Mouse (Mus musculus) Muller cell, postnatal 12 days (primary cell): ENCODE data around the gene Gorasp2.

Experiments used
- DNase-seq: peaks from one replicate; pipeline ENCODE4 v3.0.0-alpha.2; 2015; ENCODE audit errors: inconsistent ontology term

Gorasp2 gene

DNA sequence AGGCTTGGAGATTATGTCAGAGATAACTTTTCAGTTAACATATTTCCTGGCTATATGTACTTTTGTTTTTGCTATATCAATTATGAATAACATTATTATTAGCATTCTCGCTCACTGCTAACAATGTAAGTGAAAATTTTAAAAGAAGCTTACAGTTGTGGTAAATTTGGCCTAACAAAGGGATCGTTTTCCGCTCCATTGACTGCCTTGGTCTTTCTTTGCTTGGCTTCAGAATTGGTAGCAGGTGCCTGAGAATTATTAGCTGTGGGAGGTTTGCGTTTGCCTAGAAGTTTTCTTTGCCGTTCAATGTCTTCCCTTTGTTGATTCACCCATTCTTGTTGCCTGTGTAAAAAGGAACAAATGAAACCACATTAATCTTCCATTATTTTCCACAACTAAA lies 80.5 kb downstream of the Gorasp2 start:
- peak; percentile 14 for DNase-seq

DNA sequence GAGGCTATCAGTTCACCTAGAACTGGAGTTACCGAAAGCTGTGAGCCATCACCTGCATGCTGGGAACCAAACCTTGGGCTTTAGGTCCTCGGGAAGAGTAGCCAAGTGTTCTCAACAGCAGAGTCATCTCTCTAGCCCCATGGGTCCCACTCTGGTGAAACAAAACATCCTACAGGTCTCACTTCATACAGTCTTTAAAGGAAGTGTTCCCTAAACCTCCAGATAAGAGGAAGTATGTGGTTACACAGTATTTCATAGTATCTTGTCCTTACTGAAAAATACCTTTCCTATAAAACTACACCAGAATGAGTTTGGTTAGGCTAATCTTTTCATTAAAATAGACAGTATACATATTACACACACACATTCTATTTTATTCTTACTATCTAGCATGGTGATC lies 81.2 kb downstream of the Gorasp2 start:
- DNase-seq: no peak

GRCm38 (mm10) chr2:70751655-70752054 lies 90.3 kb downstream of the Gorasp2 start:
- no peak for DNase-seq

DNA sequence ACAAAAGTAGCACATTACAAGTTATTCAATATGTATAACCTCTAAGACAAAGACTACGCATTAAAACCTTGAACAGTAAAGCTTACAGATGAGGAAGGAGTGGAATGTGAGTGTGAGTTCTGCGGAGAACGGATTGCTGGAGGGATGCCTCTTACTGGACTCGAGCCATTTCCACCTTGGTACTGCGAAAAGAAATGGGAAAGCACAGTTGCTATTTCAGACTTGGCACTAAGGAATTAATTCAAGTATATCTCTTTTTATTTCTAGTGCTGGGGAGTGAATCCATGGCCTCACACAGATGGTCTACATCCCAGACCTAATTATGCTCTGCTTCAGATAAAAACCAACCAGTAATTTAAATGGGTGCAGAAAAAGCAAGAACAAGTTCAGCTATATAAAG lies 90.8 kb downstream of the Gorasp2 start:
- no peak for DNase-seq
